Mouse (Mus musculus): Measurements from ENCODE around the gene Ruvbl1.

Gene Ruvbl1

GRCm38 (mm10) chr6:88465181-88465920, at the start of gene Ruvbl1:
Gene Ruvbl1 (plus strand): TSS chr6:88465409.
- DNase-seq = peak; percentile 93

- no peak for DNase-seq
These were observed 49.0 kb upstream of the Ruvbl1 start for GRCm38 (mm10) chr6:88416130-88416758.

- no peak for DNase-seq
These were observed 34.0 kb upstream of the Ruvbl1 start for GRCm38 (mm10) chr6:88431202-88431601.

GRCm38 (mm10) chr6:88435609-88436008, 29.6 kb upstream of the Ruvbl1 start:
- no peak for DNase-seq

GRCm38 (mm10) chr6:88439056-88439455, 26.2 kb upstream of the Ruvbl1 start:
- no peak for DNase-seq

- DNase-seq = no peak
These were observed 22.7 kb upstream of the Ruvbl1 start for GRCm38 (mm10) chr6:88442551-88442950.

- DNase-seq = no peak
These were observed 21.8 kb upstream of the Ruvbl1 start for GRCm38 (mm10) chr6:88443446-88443845.

GRCm38 (mm10) chr6:88444076-88444750, 21.0 kb upstream of the Ruvbl1 start:
- DNase-seq = no peak

GRCm38 (mm10) chr6:88445661-88446060, 19.5 kb upstream of the Ruvbl1 start:
- DNase-seq = no peak

GRCm38 (mm10) chr6:88446063-88447002, 18.9 kb upstream of the Ruvbl1 start, which contains the start of gene Eefsec:
Gene Eefsec (minus strand): TSS chr6:88446539.
- DNase-seq = peak; percentile 82

GRCm38 (mm10) chr6:88447454-88447853, 17.8 kb upstream of the Ruvbl1 start:
- DNase-seq = no peak

GRCm38 (mm10) chr6:88454545-88454944, 10.7 kb upstream of the Ruvbl1 start:
- no peak for DNase-seq

- DNase-seq = no peak
These were observed 4.7 kb downstream of the Ruvbl1 start for GRCm38 (mm10) chr6:88469878-88470277.

- DNase-seq = no peak
These were observed 15.2 kb downstream of the Ruvbl1 start for GRCm38 (mm10) chr6:88480421-88480820.

- peak; percentile 86 for DNase-seq
These were observed 17.9 kb downstream of the Ruvbl1 start for GRCm38 (mm10) chr6:88483111-88483510.

- DNase-seq = peak; percentile 61
These were observed 18.7 kb downstream of the Ruvbl1 start for GRCm38 (mm10) chr6:88483913-88484312.

GRCm38 (mm10) chr6:88485378-88485777, 20.2 kb downstream of the Ruvbl1 start:
- DNase-seq = peak; percentile 36

GRCm38 (mm10) chr6:88486893-88487292, 21.7 kb downstream of the Ruvbl1 start:
- DNase-seq = peak; percentile 75

- peak; percentile 37 for DNase-seq
These were observed 23.8 kb downstream of the Ruvbl1 start for GRCm38 (mm10) chr6:88489026-88489425.

- peak; percentile 48 for DNase-seq
These were observed 24.6 kb downstream of the Ruvbl1 start for GRCm38 (mm10) chr6:88489834-88490233.

GRCm38 (mm10) chr6:88490629-88491354, 25.6 kb downstream of the Ruvbl1 start:
- DNase-seq = peak; percentile 96

- peak; percentile 29 for DNase-seq
These were observed 28.5 kb downstream of the Ruvbl1 start for GRCm38 (mm10) chr6:88493712-88494111.

All from cerebellum, adult 11-12 months (tissue).